Mouse (Mus musculus) CH12.LX (cell line): ENCODE data around the gene Galr2.

Experiments
- KAT2A ChIP-seq: IDR thresholded peaks from 2 replicates; pipeline ENCODE4 v1.6.1; 2012; ENCODE audit warnings: low read length, improper control_type of control experiment, inconsistent platforms; ENCODE audit not compliant: insufficient replicate concordance
- POLR2A ChIP-seq: IDR thresholded peaks from 2 replicates; pipeline ENCODE4 v1.6.1; 2011; ENCODE audit warnings: low read depth, mild to moderate bottlenecking, improper control_type of control experiment, low read length

DNA sequence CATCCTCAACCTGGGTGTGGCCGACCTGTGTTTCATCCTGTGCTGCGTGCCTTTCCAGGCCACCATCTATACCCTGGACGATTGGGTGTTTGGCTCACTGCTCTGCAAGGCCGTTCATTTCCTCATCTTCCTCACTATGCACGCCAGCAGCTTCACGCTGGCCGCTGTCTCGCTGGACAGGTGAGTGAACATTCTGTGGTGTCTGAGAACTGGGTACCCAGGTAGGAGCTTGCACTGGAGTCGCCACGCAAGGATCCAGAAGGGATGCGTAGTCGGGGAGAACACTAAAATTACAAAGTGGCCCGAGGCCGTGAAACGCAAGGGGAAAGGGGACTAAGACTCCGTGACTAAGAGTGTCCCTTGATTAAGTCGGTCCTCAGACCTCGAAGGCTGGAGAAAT lies 932 bp downstream of the Galr2 start:
- no peak for TF ChIP-seq POLR2A
- no peak for TF ChIP-seq KAT2A
